Mouse (Mus musculus): ENCODE measurements around the gene Pip4k2a. TPM values are rescaled to one million over a fixed set of nuclear protein-coding genes. Genes with fewer than 3 reads are reported as not detected.

Pip4k2a gene
- polyA plus RNA-seq, 1 experiment from 2014 or later, result 10.9 TPM

DNA sequence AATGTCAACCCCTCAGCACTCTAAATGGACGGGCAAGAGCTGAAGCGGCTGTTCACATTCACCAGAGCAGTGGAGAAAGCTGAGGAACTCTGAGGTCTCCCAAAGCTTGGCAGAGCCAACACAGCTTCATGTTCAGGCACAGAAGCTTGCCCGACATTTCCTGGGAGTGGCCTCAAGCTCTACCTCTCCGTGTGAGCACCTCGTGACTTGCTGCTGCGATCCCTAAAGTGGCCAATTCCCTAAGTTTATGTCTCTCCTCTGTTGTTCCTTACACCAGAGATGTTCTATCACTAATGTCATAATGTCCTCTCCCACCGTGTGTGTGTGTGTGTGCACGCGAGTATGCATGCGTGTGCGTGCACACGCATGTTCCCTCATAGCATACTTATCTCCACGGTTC is 42.3 kb downstream of the Pip4k2a start:
- ATAC-seq (ENCODE audit: insufficient read depth, low FRiP score, low TSS enrichment), result no peak
- H3K4me2 ChIP-seq (ENCODE audit: low read depth), result no peak overlapping the region
- H3K27ac ChIP-seq (ENCODE audit: low read depth, low read length), result no peak overlapping the region
- no peaks in the 10 kb centered on the region for H3K9me3 ChIP-seq (ENCODE audit: control insufficient read depth, low read length)
- 0 out of 2 replicates have a peak, but pooled peaks cover 4% of the 10 kb centered on the region for H3K4me1 ChIP-seq (ENCODE audit: control insufficient read depth, insufficient read depth, low read length)
- H3K36me3 ChIP-seq (ENCODE audit: control insufficient read depth, insufficient read depth, low read length), result no peaks in the 10 kb centered on the region
- WGBS, result 94% methylated on average over 13 of the region's 13 CpGs
- H3K27me3 ChIP-seq (ENCODE audit: control insufficient read depth, insufficient read depth, low read length), result no peaks in the 10 kb centered on the region
- H3K9ac ChIP-seq (ENCODE audit: low read length), result no peak overlapping the region
- DNase-seq (ENCODE audit: low spot score), result no peak
- no peak overlapping the region for H3K4me3 ChIP-seq (ENCODE audit: low read depth, low read length)

DNA sequence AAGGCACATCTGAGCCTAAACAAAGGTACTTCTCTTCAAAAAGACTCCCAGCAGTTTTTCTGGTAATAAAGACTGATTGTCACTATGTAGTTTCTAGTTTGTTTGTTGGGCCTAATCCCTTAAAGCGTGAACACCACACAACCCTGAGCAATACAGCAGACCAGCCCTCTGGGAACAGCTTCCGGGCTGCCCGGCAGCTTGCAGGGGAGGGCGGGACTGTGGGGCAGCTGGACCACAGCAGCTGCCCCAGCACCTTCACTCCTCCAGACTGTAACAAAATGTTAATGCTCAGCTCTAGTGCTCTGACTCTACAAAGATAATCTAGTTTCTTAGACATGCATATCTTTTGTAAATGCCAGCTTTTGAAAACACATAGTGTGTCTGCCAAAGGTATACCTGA is 42.9 kb downstream of the Pip4k2a start:
- Histone ChIP-seq H3K9ac (ENCODE audit: low read length) (no peak overlapping the region), H3K4me3 (ENCODE audit: low read depth, low read length) (no peak overlapping the region), H3K27ac (ENCODE audit: low read depth, low read length) (no peak overlapping the region), H3K4me1 (ENCODE audit: control insufficient read depth, insufficient read depth, low read length) (no peaks in the 10 kb centered on the region), H3K27me3 (ENCODE audit: control insufficient read depth, insufficient read depth, low read length) (no peaks in the 10 kb centered on the region), H3K9me3 (ENCODE audit: control insufficient read depth, low read length) (no peaks in the 10 kb centered on the region), H3K36me3 (ENCODE audit: control insufficient read depth, insufficient read depth, low read length) (no peaks in the 10 kb centered on the region), H3K4me2 (ENCODE audit: low read depth) (no peak overlapping the region)
- ATAC-seq (ENCODE audit: insufficient read depth, low FRiP score, low TSS enrichment) (no peak), DNase-seq (ENCODE audit: low spot score) (no peak)
- WGBS, result 37% methylated on average over 4 of the region's 4 CpGs

DNA sequence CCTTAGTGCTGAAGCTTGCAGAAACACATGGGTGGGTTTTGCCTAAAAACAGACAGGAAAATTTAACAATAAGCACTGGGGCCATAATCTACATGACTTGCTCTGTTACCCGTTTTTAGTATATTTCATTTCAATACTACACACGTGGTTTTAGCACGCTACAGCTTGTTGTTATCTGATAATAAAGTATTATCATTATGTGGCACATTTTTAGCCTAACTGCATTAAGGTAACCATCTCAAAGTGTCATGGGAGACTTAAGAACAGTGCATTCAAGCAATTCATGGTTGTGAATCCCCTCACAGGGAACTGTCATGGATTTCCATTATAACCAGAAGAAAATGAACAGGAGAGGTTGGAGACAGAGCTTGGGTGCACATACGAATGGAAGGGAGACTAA is 43.5 kb downstream of the Pip4k2a start:
- WGBS, result 86% methylated on average over 4 of the region's 4 CpGs
- ATAC-seq (ENCODE audit: insufficient read depth, low FRiP score, low TSS enrichment) (no peak), DNase-seq (ENCODE audit: low spot score) (no peak)
- no peaks in the 10 kb centered on the region for H3K27me3 ChIP-seq (ENCODE audit: control insufficient read depth, insufficient read depth, low read length)
- no peaks in the 10 kb centered on the region for H3K36me3 ChIP-seq (ENCODE audit: control insufficient read depth, insufficient read depth, low read length)
- H3K4me1 ChIP-seq (ENCODE audit: control insufficient read depth, insufficient read depth, low read length), result no peaks in the 10 kb centered on the region
- no peaks in the 10 kb centered on the region for H3K9me3 ChIP-seq (ENCODE audit: control insufficient read depth, low read length)
- no peak overlapping the region for H3K9ac ChIP-seq (ENCODE audit: low read length)
- H3K4me2 ChIP-seq (ENCODE audit: low read depth), result no peak overlapping the region
- no peak overlapping the region for H3K4me3 ChIP-seq (ENCODE audit: low read depth, low read length)
- no peak overlapping the region for H3K27ac ChIP-seq (ENCODE audit: low read depth, low read length)

DNA sequence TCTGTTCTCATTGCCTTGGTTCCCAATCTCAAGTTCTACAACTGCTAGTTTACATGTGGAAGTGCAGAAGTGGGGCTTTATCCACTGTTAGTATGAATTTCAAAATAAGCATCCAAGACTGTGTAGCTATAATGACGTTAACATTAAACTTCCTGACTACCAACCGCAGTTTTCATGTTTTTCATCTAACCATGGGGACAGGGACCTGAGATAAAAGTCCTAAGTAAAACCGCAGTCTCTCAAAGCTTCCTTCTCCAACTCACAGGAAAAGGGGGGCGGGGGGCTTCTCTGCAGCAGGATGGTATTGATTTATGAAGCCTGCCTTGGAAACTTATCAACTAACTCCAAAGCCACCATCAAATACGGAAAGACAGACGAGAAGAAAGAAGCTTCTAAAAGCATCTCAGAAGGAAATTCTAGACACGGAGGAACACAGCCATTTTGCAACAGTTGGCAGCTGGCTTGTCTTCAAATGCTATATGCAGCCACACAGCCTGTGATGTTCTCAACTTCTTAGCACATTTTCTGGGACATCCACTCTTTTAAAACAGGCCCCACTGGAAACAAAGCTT is 45.7 kb downstream of the Pip4k2a start:
- no peaks in the 10 kb centered on the region for H3K9me3 ChIP-seq (ENCODE audit: control insufficient read depth, low read length)
- H3K9ac ChIP-seq (ENCODE audit: low read length), result no peak overlapping the region
- H3K36me3 ChIP-seq (ENCODE audit: control insufficient read depth, insufficient read depth, low read length), result no peaks in the 10 kb centered on the region
- ATAC-seq (ENCODE audit: insufficient read depth, low FRiP score, low TSS enrichment) (no peak), DNase-seq (ENCODE audit: low spot score) (no peak)
- 61% methylated on average over 7 of the region's 7 CpGs for WGBS
- H3K4me1 ChIP-seq (ENCODE audit: control insufficient read depth, insufficient read depth, low read length), result no peaks in the 10 kb centered on the region
- H3K27ac ChIP-seq (ENCODE audit: low read depth, low read length), result no peak overlapping the region
- no peak overlapping the region for H3K4me3 ChIP-seq (ENCODE audit: low read depth, low read length)
- H3K27me3 ChIP-seq (ENCODE audit: control insufficient read depth, insufficient read depth, low read length), result no peaks in the 10 kb centered on the region
- no peak overlapping the region for H3K4me2 ChIP-seq (ENCODE audit: low read depth)

DNA sequence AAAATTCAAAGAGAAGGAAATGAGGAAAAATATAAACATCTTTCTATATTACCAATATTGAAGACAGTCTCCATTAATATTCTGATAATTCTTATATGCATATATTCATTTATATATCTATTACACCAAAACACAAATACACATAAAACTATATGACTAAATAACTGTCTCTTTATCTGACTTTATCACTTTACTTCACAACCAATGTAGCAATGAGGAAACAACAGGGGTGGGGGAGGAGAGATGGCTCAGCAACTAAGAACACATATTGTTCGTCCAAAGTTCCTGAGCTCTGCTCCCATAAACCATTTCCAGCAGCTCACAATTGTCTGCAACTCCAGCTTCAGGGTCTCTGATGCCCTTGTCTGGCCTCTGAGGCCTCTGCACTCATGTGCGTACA is 47.2 kb downstream of the Pip4k2a start:
- Histone ChIP-seq H3K27me3 (ENCODE audit: control insufficient read depth, insufficient read depth, low read length) (no peaks in the 10 kb centered on the region), H3K4me1 (ENCODE audit: control insufficient read depth, insufficient read depth, low read length) (no peaks in the 10 kb centered on the region), H3K9ac (ENCODE audit: low read length) (no peak overlapping the region), H3K36me3 (ENCODE audit: control insufficient read depth, insufficient read depth, low read length) (no peaks in the 10 kb centered on the region), H3K4me3 (ENCODE audit: low read depth, low read length) (no peak overlapping the region), H3K9me3 (ENCODE audit: control insufficient read depth, low read length) (no peaks in the 10 kb centered on the region), H3K27ac (ENCODE audit: low read depth, low read length) (no peak overlapping the region), H3K4me2 (ENCODE audit: low read depth) (no peak overlapping the region)
- no peak for ATAC-seq (ENCODE audit: insufficient read depth, low FRiP score, low TSS enrichment)
- 69% methylated on average over 2 of the region's 2 CpGs for WGBS
- no peak for DNase-seq (ENCODE audit: low spot score)

DNA sequence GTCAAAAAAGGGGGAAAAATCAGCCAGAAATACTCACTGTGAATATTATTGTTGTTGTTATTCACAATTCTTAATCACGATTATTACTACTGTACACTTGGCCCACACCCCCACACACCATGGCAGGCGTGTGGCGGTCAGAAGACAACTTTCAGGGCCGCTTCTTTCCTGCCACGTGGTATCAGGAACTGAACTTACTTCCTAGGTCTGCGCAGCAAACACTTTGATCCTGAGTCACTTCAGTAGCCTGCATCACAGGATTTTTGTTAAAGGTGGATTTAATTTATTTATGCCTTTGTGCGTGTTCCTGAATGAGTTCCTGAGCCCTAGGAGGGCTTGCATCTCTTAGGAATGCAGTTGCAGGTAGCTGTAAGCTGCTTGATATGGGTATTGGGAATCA is 49.2 kb downstream of the Pip4k2a start:
- H3K27ac ChIP-seq (ENCODE audit: low read depth, low read length), result no peak overlapping the region
- no peaks in the 10 kb centered on the region for H3K27me3 ChIP-seq (ENCODE audit: control insufficient read depth, insufficient read depth, low read length)
- H3K9ac ChIP-seq (ENCODE audit: low read length), result no peak overlapping the region
- H3K4me1 ChIP-seq (ENCODE audit: control insufficient read depth, insufficient read depth, low read length), result no peaks in the 10 kb centered on the region
- DNase-seq (ENCODE audit: low spot score) (no peak), ATAC-seq (ENCODE audit: insufficient read depth, low FRiP score, low TSS enrichment) (no peak)
- no peak overlapping the region for H3K4me2 ChIP-seq (ENCODE audit: low read depth)
- H3K4me3 ChIP-seq (ENCODE audit: low read depth, low read length), result no peak overlapping the region
- H3K36me3 ChIP-seq (ENCODE audit: control insufficient read depth, insufficient read depth, low read length), result no peaks in the 10 kb centered on the region
- H3K9me3 ChIP-seq (ENCODE audit: control insufficient read depth, low read length), result no peaks in the 10 kb centered on the region
- 87% methylated on average over 7 of the region's 7 CpGs for WGBS

DNA sequence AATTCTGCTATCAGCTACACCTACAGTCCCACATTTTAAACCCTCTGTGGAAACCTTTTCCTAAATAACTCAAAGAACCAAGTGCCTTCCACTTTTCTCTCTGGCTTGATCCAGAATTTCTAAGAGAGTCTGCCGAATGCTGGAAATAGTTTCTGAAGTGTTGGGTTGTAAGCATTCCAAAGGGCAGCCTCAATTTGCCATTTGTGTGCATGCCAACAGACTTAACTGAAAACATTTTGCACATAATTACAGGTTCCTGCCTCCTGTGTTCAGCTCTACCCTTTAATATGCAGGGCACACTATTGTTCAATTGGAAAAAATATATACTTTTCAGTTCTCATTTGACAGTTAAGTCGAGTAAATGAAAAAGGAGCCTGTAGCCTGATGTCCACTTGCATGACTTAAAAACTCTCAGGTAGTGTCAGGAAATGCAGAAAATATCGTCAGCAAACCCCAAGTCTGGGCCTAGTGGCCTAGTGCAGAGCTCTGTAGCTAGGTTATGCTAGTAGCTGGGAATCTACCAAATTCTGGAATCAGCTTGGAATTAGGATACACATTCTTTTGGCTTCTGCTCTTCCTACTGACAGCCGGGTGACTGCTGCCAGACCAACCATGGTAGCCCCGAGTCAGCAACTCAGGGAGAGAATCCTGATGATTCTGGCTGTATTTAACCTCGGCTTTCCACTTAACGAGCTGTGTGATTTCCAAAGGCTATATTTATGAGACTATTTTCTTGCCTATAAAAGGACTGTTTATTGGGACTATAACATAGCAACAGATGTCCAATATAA is 50.1 kb downstream of the Pip4k2a start:
- no peak for DNase-seq (ENCODE audit: low spot score)
- H3K4me1 ChIP-seq (ENCODE audit: control insufficient read depth, insufficient read depth, low read length), result no peaks in the 10 kb centered on the region; the same call in 1 of the 2 replicates
- no peaks in the 10 kb centered on the region for H3K27me3 ChIP-seq (ENCODE audit: control insufficient read depth, insufficient read depth, low read length)
- H3K4me3 ChIP-seq (ENCODE audit: low read depth, low read length), result no peak overlapping the region
- H3K36me3 ChIP-seq (ENCODE audit: control insufficient read depth, insufficient read depth, low read length), result no peaks in the 10 kb centered on the region
- WGBS, result 71% methylated on average over 7 of the region's 7 CpGs
- no peak overlapping the region for H3K27ac ChIP-seq (ENCODE audit: low read depth, low read length)
- no peaks in the 10 kb centered on the region for H3K9me3 ChIP-seq (ENCODE audit: control insufficient read depth, low read length)
- H3K9ac ChIP-seq (ENCODE audit: low read length), result no peak overlapping the region
- H3K4me2 ChIP-seq (ENCODE audit: low read depth), result no peak overlapping the region
- no peak for ATAC-seq (ENCODE audit: insufficient read depth, low FRiP score, low TSS enrichment)

DNA sequence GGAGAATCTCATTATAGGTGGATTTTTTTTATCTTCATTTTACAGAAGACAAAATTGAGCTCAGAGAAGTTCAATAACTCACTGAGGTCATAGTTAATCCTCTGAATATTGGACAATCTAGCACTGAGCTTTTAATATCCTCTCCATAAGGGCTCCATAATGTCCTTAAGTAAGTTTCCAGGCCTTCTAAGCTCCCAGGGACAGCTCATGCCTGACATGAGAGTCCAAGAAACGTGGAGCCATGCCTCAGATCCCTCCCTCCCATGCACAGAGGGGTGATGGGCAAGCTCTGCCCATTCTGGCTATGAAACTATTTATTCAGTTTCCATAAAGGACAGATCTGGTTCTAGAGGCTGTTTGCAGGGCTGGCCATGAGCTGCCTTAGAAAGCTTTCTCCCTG is 52.5 kb downstream of the Pip4k2a start:
- no peaks in the 10 kb centered on the region for H3K36me3 ChIP-seq (ENCODE audit: control insufficient read depth, insufficient read depth, low read length)
- WGBS, result 62% methylated on average over 1 of the region's 1 CpGs
- H3K4me2 ChIP-seq (ENCODE audit: low read depth), result no peak overlapping the region
- H3K27me3 ChIP-seq (ENCODE audit: control insufficient read depth, insufficient read depth, low read length), result no peaks in the 10 kb centered on the region
- no peak overlapping the region for H3K4me3 ChIP-seq (ENCODE audit: low read depth, low read length)
- ATAC-seq (ENCODE audit: insufficient read depth, low FRiP score, low TSS enrichment), result no peak
- no peaks in the 10 kb centered on the region for H3K9me3 ChIP-seq (ENCODE audit: control insufficient read depth, low read length)
- no peak for DNase-seq (ENCODE audit: low spot score)
- H3K9ac ChIP-seq (ENCODE audit: low read length), result no peak overlapping the region
- H3K27ac ChIP-seq (ENCODE audit: low read depth, low read length), result no peak overlapping the region
- H3K4me1 ChIP-seq (ENCODE audit: control insufficient read depth, insufficient read depth, low read length), result no peaks in the 10 kb centered on the region; the same call in 1 of the 2 replicates

DNA sequence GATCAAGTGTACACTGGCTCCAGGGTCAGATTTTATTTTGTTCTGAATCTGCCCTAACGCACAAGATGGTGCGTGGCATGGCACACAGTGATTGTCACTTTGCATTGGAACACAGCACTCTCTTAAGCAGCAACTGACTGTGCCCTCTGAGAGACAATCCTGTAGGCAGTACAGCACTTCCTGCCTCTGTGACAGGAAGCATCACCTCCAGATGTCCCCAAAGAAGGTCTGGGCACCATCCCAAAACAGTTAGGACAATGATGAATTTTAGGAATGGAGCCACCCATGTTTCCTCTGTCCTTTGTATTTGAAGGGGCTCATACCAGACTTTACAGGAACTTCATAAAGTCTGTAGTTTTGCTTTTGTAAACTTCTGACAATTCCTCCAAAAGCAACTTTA is 54.0 kb downstream of the Pip4k2a start:
- Histone ChIP-seq H3K4me2 (ENCODE audit: low read depth) (no peak overlapping the region), H3K4me3 (ENCODE audit: low read depth, low read length) (no peak overlapping the region), H3K36me3 (ENCODE audit: control insufficient read depth, insufficient read depth, low read length) (no peaks in the 10 kb centered on the region), H3K27me3 (ENCODE audit: control insufficient read depth, insufficient read depth, low read length) (no peaks in the 10 kb centered on the region), H3K9ac (ENCODE audit: low read length) (no peak overlapping the region), H3K9me3 (ENCODE audit: control insufficient read depth, low read length) (no peaks in the 10 kb centered on the region), H3K27ac (ENCODE audit: low read depth, low read length) (no peak overlapping the region), H3K4me1 (ENCODE audit: control insufficient read depth, insufficient read depth, low read length) (peaks cover 4% of the 10 kb centered on the region)
- WGBS, result 91% methylated on average over 2 of the region's 2 CpGs
- ATAC-seq (ENCODE audit: insufficient read depth, low FRiP score, low TSS enrichment) (no peak), DNase-seq (ENCODE audit: low spot score) (no peak)

Measured in neural tube, embryonic 11.5 days (tissue).